Mouse (Mus musculus) lung, adult 2 months (tissue): ENCODE measurements around the gene Gm17657.

Experiments
- CTCF ChIP-seq: fragments of 200-500 bp; IDR thresholded peaks from 2 replicates; pipeline ENCODE4 v1.5.1; 2011; ENCODE audit warnings: mild to moderate bottlenecking, low read length, control low read depth; ENCODE audit not compliant: insufficient read depth
- POLR2A ChIP-seq: fragments of 200-500 bp; IDR thresholded peaks from 2 replicates; pipeline ENCODE4 v1.6.1; 2011; ENCODE audit warnings: low read depth, mild to moderate bottlenecking, control low read depth, low read length, borderline replicate concordance; ENCODE audit errors: extremely low read depth

- TF ChIP-seq CTCF (peak; percentile 72), POLR2A (no peak)
These were observed 35.0 kb downstream of the Gm17657 start for GRCm38 (mm10) chr17:29514435-29514834.
